Mouse (Mus musculus) thymus, postnatal 25 days (tissue): Measurements from ENCODE around the gene Lmtk3.
A peak's percentile ranks its signal among the peaks of the same experiment; 100 is the strongest.

ENCODE experiments used
- DNase-seq: peaks from one replicate; pipeline ENCODE4 v3.0.0; 2022

The Lmtk3 gene

DNA sequence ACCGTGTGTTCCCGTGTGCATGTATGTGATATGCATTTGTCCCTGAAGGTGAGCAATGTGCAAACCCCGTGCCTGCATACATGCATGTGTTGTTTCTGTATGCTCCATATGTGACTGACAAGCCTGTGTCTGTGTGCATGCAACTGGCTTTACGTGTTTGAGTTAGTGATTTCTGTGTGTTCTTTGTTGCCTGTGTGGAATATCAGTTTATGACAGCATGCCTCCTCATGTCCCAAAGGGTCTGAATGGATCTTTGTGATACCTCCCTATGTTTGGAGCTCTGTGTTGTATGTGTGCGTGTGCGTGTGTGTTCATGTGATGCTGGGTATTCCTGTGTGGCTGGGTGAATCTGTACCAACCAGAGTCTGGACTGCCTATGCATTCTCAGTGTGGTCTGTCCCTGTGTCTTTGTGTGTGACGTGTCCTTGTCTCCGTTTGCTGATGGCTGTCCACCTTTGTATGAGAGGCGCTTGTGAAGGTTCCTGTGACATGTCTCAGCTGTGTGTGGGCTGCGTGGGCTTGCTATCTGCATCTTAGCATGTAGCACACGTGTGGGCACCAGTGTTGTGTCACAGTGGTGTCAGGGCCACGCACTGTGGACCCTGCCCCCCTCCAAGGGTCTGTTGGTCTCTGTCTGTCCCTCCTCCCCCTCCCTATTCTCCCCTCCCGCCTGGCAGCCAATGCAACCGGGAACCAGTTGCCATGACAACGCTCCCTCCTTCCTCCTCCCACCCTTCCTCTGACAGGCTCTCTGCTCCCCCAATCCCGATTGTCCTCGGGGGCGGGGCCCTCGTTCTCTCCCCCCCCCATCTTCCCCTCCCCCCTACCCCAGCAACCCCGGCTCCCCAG lies 1.2 kb downstream of the Lmtk3 start, which contains the start of gene Sult2b1:
TSS of gene Sult2b1 (minus strand) at position 146 of the 849 bp plus-strand sequence.
- DNase-seq: no peak

DNA sequence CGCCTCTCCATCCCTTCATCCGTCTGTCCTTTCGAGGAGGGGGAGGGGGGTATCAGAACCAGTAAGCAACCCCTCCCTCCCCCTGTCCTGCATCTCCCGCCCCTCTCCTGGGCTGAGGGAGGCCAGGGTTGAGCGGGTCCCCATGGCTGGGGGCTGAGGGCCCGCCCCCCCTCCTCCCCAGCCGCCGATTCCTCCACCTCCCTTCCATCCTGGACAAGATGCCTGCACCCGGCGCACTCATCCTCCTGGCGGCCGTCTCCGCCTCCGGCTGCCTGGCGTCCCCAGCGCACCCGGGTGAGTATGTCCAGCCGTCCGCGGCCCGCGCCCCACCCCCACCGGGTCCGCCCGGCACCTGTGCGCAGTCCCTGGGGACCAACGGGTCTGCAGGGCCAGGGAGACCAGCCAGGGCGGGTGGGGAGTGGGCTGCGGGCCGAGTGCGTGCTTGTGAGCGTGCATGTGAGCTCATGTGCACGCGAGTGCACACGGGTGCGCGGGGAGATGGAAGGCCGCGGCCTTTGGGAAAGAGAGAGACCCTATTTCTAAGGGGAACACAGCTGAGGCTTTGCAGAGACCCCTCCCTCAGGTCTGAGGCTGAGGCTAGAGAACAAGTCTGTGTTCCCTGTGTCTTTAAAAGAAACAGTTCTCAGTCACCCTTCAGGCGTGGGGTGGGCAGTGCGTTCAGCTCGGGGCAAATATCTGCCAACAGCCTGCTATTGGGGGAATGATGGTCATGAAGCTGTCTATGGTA lies 2.0 kb downstream of the Lmtk3 start:
- no peak for DNase-seq

DNA sequence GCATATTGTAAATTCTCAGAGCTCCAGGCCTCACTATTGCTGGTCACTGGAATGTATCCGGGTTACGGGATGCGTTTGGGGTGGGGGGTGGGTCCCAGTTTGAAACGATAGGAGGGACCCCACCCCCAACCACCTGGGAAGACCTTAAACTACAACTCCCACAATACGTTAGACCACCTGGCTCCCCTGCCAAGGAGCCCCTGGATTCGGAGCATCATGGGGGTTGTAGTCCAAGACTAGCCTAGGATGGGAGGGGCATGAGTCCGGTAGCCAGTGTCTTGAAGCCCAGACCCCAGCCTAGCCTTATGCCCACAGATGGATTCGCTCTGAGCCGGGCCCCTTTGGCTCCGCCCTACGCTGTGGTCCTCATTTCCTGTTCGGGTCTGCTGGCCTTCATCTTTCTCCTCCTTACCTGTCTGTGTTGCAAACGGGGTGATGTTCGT lies 2.6 kb downstream of the Lmtk3 start:
- no peak for DNase-seq

DNA sequence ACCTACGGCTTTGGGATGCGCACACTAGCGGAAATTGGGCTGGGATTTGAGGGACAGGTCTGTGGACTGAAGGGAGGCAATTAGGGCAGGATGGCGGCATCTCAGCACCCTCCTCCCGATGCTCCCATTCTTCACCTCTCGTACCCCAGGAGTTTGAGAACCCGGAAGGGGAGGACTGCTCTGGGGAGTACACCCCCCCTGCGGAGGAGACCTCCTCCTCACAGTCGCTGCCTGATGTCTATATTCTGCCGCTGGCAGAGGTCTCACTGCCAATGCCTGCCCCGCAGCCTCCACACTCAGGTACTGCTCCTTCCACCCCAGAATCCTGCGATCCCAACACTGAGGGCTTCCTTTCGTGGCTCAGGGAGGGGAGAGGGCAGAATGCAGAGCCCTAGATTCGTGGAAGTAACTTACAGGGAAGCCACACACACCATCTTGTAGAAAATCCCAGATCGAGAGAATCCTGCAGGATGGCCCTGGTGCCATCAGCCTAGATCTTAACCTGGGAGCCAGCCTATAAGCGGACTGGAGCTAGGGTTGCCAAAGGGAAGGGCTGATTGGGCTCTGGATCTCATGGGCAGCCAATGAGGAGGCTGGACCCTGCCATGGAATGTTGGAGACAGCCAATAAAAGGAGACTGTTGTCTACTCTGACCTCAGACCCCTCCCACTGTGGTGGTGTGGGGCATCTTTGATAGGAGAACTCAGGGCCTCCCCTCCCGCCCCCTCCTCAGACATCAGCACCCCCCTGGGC lies 3.3 kb downstream of the Lmtk3 start:
- DNase-seq: no peak

DNA sequence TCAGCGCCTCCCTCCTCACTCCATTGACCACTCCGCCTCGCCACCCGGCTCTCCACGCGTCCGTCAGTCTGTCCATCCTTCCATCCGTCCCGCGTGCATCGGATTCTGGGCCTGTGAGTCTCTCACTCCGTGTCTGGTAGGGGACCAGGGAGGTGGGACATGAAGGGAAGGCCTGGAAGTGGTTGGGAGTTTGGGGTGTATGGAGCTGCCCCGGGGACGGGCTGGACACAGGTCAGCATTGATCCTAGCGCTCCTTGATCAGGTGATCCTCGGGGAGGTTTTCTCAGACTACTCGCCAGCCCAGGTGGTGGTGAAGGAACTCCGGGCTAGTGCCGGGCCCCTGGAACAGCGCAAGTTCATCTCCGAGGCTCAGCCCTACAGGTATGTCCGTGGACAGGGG lies 4.1 kb downstream of the Lmtk3 start:
- DNase-seq: no peak

DNA sequence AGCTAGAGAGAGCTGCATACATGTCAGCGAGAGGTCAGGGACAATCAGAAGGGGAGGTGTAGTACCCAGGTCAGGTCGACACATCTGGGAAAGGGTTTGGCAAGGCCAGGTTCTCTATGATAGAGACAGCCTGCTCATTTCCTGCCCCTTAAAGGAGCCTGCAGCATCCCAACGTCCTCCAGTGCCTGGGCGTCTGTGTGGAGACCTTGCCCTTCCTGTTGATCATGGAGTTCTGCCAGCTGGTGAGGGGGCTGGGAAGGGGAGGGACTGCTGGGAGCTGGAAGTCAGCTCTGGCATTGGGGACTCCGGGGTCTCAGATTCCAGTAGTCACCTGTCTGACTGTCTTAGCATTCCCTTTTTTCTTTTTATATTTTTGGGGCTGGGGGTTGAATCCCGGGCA lies 7.2 kb downstream of the Lmtk3 start:
- DNase-seq: no peak

DNA sequence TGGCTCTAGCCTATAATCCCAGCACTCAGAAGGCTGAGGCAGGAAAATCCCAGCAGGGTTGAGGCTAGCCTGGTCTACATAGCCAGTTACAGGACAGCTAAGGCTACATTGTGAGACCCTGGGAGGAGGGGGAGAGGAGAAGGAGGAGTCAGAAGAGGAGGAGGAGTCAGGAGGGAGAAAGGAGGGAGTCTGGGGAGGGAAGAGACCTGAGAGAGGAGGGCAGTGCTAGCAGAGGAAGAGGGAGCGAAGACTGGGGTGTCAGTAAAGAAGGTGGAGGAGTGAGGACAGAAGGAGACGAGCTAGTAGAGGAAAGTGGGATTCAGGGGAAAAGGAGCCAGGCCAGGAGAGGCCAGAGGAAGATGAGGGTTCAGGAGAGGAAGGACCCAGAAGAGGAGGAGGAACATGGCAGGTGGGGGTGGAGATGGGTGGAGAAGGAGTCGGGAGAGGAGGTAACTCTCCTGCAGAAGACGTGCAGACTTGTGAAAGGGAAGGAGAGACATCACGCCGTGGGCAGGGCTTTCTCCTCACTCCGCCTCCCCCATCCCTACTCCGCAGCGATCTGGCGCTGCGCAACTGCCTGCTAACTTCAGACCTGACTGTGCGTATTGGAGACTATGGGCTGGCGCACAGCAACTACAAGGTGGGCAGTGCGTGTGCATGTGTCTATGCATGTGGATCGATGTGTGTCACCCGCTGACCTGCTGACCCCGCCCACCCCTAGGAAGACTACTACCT lies 8.4 kb downstream of the Lmtk3 start:
- no peak for DNase-seq

DNA sequence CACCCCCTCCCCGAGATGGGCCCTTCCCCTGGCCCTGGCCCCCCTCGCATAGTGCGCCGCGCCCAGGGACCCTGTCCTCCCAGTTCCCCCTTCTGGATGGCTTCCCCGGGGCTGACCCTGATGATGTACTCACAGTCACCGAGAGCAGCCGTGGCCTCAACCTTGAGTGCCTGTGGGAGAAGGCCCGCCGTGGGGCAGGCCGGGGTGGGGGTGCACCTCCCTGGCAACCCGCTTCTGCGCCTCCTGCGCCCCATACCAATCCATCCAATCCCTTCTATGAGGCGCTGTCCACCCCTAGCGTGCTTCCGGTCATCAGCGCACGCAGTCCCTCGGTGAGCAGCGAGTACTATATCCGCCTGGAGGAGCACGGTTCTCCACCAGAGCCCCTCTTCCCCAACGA lies 9.7 kb downstream of the Lmtk3 start:
- no peak for DNase-seq

DNA sequence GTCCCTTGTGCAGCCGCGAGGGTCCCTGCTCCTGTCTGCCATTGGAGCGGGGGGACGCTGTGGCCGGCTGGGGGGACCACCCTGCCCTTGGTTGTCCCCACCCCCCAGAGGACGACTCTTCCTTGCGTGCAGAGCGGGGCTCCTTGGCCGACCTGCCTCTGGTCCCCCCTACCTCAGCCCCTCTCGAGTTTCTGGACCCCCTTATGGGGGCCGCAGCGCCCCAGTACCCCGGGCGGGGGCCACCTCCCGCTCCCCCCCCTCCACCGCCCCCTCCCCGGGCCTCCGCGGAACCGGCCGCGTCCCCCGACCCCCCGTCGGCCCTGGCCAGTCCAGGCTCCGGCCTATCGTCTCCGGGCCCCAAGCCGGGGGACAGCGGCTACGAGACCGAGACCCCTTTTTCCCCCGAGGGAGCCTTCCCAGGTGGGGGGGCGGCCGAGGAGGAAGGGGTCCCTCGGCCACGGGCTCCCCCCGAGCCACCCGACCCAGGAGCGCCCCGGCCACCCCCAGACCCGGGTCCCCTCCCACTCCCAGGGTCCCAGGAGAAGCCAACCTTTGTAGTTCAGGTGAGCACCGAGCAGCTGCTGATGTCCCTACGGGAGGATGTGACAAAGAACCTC lies 10.5 kb downstream of the Lmtk3 start:
- no peak for DNase-seq

DNA sequence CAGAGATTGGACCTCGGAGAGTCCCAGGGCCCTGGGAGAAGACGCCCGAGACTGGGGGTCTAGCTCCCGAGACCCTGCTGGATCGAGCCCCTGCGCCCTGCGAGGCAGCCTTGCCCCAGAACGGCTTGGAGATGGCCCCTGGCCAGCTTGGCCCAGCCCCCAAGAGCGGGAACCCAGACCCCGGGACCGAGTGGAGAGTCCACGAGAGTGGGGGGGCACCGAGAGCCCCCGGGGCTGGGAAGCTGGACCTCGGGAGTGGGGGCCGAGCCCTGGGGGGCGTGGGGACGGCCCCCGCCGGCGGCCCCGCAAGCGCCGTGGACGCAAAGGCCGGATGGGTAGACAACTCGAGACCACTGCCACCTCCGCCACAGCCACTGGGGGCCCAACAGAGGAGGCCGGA lies 11.4 kb downstream of the Lmtk3 start:
- DNase-seq: no peak

DNA sequence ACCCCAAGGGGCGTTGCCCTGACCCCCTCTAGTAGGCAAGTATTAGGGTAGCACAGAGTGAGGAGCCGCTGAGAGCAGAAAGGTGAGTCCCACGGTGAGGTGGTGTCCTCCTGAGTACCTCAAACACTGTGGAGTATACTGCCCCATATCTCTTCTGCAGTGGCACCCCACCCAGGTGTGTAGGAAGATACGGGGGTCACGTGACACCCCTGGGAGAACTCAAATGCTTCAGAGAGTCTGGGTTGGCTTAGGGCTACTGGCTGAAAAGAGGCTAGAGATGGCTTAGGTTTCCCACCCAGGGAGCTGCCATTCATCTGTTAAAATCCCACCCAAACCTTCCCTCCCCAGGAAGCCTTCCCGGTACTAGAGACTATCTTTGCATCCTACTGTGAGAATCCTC lies 13.4 kb downstream of the Lmtk3 start:
- DNase-seq: no peak

DNA sequence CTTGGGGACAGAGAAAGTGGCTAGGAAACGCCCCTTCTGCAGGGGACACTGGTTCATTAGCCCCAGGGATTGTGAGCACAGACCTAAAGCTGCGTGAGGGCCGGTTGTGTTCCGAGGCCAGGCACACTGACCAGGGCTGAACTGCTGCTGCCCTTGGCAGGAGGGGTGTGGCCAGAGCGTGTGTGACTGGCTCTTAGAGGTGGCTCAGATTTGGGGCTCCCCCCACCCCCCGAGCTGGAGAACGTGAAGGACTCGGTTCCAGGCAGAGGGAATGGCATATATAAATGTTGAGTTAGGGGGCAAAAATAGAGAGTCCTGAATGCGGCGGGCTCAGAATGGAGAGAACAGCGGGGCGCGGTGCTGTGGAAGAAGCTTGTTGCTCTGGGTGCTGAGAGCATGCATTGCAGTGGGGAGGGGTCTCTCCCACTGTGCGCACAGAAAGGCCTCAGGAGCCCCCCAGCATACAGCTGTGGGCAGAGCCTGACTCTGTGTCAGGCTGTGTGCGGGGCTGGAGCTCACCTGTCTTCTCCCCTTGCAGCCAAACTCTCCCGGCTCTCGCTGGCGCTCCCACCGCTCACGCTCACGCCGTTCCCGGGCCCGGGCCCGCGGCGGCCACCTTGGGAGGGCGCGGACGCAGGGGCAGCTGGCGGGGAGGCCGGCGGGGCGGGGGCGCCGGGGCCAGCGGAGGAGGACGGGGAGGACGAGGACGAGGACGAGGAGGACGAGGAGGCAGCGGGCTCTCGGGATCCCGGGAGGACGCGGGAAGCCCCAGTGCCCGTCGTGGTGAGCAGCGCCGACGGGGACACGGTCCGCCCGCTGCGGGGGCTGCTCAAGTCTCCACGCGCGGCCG lies 14.3 kb downstream of the Lmtk3 start:
- no peak for DNase-seq

DNA sequence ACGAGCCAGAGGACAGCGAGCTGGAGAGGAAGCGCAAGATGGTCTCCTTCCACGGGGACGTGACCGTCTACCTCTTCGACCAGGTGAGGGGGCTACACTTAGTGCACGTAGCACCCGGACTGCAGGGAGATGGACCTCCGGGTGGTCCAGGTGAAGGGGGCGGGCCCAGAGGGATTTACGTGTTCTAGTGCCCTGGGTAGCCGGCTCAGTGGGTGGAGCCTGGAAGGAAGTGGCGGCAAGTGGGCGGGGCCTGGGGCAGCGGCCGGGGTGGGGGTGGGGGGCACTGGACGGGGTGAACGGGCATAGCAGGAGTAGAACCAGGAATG lies 14.9 kb downstream of the Lmtk3 start:
- DNase-seq: peak; percentile 25

DNA sequence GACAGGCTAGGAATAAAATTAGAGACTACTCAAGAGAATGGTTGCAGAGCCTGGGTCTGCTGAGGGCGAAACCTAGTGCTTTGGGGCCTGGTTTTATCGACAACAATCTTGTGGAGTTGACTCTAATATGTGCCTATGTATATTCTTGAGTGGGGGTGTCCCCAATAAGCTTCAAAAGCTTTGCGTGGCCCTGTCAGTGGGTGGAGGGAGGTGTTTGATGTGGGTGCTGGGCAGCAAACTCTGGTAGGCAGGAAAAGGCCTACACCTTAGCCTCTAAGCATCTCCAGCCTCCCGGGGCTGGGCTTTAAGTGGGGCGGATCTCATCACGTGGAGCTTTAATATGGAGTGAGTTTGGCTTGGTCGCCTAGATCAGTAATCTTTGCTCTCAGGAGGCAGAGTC lies 15.4 kb downstream of the Lmtk3 start:
- no peak for DNase-seq

DNA sequence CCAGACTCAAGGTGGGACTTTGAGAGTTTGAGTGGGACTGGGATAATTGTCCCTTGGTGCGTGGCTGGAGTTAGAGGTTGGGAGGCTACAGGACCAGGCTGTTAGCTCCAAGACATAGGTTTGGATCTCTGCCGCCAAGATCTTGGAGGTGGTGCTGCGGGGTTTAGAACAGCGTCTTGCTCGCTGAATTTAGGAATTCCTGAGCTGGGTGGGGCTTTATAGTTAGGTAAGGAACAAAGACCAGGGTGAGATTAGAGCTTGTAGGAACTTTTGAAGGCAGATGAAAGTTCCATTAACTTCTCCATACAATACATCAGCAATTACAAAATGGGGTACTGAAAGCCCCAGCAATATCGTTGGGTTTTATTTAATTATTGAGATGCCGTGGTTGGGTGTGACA lies 16.5 kb downstream of the Lmtk3 start:
- DNase-seq: no peak

DNA sequence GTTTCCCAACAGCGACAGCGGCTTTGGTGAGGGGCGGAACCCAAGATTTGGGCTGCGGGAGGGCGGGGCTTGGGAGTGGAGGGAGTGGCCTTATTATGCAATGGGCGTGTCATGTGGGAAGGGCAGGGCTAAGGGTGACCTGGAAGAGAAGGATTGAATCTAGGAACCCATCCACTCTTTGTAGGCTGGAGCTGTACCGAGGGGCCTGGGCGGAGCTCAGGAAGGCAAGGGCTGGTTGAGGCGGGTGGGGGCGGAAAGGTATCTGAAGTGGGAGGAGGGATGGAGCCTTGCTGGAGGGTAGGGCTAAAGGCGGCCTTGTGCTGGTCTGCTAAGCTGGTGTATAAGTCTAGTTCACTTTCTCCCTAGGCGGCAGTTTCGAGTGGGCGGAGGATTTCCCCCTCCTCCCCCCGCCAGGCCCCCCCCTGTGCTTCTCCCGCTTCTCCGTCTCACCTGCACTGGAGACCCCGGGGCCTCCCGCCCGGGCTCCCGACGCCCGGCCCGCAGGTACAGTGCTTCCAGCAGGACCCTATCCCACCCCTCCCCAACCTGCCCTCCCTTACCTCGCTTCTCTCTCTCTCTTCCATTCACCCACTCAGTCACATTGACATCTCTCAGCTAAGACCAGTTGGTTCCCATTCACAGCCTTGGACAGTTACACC lies 17.1 kb downstream of the Lmtk3 start:
- peak; percentile 31 for DNase-seq

DNA sequence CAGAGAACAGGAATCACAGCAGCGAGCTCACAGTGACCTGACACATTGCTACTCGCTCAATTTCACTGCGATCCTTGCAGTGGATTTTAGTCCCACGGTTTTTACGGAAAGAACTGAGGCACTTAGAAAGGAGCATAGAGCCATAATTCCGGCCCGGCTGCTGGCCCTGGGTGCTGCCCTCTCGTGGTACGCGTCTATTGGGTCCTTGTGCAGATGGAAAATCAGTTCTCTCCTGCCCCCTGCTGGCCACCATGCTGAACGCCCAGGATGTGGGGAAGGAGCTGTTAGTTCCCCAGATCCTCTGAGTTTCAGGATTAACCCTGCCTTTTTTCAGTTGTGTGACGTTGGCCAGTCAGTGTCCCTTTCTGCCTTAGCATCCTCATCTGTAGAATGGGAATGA lies 17.8 kb downstream of the Lmtk3 start:
- DNase-seq: peak; percentile 91

DNA sequence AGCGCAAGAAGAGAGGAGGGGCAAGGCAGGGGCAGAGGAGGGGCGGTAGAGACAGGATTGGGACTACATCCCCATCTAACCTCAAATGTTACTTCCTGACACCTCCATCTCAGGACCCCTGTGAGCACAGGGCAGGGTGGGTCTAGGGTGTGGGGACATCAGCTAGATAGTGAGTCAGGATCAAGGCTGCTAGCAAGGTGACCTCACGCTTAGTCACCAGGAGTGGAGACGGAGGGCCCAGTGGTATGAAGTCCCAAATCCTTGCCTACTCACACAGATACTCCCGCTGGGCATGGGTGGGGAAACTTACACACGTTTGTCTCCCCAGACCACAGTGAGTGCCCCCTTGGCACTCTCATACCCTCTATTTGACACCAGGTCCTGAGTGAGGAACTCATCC lies 19.0 kb downstream of the Lmtk3 start:
- no peak for DNase-seq

DNA sequence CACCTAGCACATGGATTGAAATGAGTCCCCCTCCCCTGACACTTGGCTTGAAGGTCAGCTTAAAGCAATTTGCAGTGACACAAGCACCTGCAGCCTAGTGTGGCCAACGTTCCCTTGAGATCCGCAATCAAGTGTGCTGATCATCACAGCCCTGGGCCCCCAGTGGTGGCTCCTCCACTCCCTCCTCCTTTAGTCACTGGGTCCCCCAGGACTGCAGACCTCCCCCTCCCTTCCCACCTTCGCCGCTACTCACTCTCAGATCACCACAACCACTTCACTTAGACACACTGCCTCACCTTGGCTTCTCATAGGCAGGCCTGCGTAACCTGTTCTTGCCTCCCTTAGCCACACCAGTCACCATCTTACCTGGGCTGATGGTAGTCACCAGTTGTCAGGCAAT lies 22.4 kb downstream of the Lmtk3 start:
- DNase-seq: no peak

DNA sequence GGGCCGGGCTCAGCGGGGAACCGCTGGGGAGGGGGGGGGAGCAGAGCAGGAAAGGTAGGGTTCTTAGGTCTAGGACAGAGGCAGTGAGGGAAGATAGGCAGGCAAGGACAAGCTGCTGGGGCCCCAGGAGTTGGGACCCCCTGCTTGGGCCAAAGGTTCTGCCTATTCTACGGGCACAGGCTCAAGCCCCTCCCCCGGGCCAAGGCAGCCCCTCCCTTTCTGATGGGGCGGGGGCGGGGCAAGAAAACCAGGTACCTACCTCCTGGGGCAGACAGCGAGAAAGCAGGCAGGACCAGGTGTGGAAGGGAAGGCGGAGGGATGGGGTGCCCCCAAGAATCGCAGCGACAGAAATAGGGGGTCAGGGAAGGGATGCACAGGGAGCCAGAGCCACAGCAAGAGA lies 24.9 kb downstream of the Lmtk3 start:
- no peak for DNase-seq
